Mouse (Mus musculus): ENCODE results near the gene Tor1aip1. TPM values are rescaled to one million over a fixed set of nuclear protein-coding genes. Genes with fewer than 3 reads are reported as not detected.

Gene Tor1aip1
- polyA plus RNA-seq, 1 experiment from 2014 or later: 23.4 TPM

- H3K27me3 ChIP-seq: no peaks in the 10 kb centered on the region
- H3K4me1 ChIP-seq (replicated peaks): no peaks in the 10 kb centered on the region
- no peak overlapping the region for H3K27ac ChIP-seq (replicated peaks)
- no peaks in the 10 kb centered on the region for H3K36me3 ChIP-seq (replicated peaks)
- no peaks in the 10 kb centered on the region for H3K9me3 ChIP-seq (replicated peaks)
- H3K4me2 ChIP-seq: no peak overlapping the region
- no peak for ATAC-seq (ENCODE audit: insufficient read depth)
- no peak overlapping the region for H3K9ac ChIP-seq
- WGBS (ENCODE audit: insufficient replicate concordance): 61% methylated on average over 2 of the region's 2 CpGs
- no peak overlapping the region for H3K4me3 ChIP-seq (replicated peaks)
Observed at GRCm38 (mm10) chr1:155994524-155994923, 41.8 kb downstream of the Tor1aip1 start.

- Histone ChIP-seq H3K9ac (no peak overlapping the region), H3K27me3 (no peaks in the 10 kb centered on the region), H3K4me3 (replicated peaks) (no peak overlapping the region), H3K4me1 (replicated peaks) (no peaks in the 10 kb centered on the region), H3K9me3 (replicated peaks) (no peaks in the 10 kb centered on the region), H3K4me2 (no peak overlapping the region), H3K27ac (replicated peaks) (no peak overlapping the region), H3K36me3 (replicated peaks) (no peaks in the 10 kb centered on the region)
- no peak for ATAC-seq (ENCODE audit: insufficient read depth)
- WGBS (ENCODE audit: insufficient replicate concordance): 66% methylated on average over 11 of the region's 11 CpGs
Observed at GRCm38 (mm10) chr1:155990391-155990790, 45.9 kb downstream of the Tor1aip1 start.

GRCm38 (mm10) chr1:155989387-155989786, 46.9 kb downstream of the Tor1aip1 start:
- H3K9ac ChIP-seq: no peak overlapping the region
- 42% methylated on average over 2 of the region's 2 CpGs for WGBS (ENCODE audit: insufficient replicate concordance)
- ATAC-seq (ENCODE audit: insufficient read depth): no peak

GRCm38 (mm10) chr1:155987625-155988024, 48.7 kb downstream of the Tor1aip1 start:
- Histone ChIP-seq H3K9ac (no peak overlapping the region), H3K4me2 (no peak overlapping the region), H3K9me3 (replicated peaks) (no peaks in the 10 kb centered on the region), H3K27me3 (no peaks in the 10 kb centered on the region), H3K27ac (replicated peaks) (no peak overlapping the region), H3K36me3 (replicated peaks) (no peaks in the 10 kb centered on the region), H3K4me1 (replicated peaks) (peaks cover 2% of the 10 kb centered on the region), H3K4me3 (replicated peaks) (no peak overlapping the region)
- 65% methylated on average over 2 of the region's 2 CpGs for WGBS (ENCODE audit: insufficient replicate concordance)
- ATAC-seq (ENCODE audit: insufficient read depth): no peak

More at GRCm38 (mm10) chr1:155989387-155989786, 46.9 kb downstream of the Tor1aip1 start:
- no peak overlapping the region for H3K4me3 ChIP-seq (replicated peaks)
- no peaks in the 10 kb centered on the region for H3K27me3 ChIP-seq
- no peak overlapping the region for H3K27ac ChIP-seq (replicated peaks)
- no peak overlapping the region for H3K4me2 ChIP-seq
- H3K4me1 ChIP-seq (replicated peaks): no peaks in the 10 kb centered on the region
- no peaks in the 10 kb centered on the region for H3K36me3 ChIP-seq (replicated peaks)
- H3K9me3 ChIP-seq (replicated peaks): no peaks in the 10 kb centered on the region

DNA sequence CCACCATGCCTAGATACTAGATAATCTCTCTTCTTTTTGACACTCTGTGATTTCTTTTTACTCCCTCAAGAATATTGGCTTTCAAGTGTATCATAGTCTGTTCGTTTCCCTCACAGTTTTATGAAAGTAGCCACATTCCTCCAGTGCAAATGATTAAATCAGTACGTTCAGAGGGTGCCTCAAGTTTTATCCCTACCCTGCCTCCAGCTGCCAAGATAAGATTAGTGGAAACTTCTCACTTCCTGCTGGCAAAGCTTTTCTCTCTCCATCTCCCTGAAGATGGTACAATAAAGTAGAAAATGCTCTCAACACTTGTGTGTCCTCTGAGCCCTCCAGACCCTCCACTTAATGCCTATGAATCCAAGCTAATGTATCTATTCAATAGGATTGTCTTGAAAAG, 61.3 kb downstream of the Tor1aip1 start:
- Histone ChIP-seq H3K4me3 (replicated peaks) (no peak overlapping the region), H3K9ac (no peak overlapping the region), H3K4me2 (peak overlapping the region; percentile 92), H3K9me3 (replicated peaks) (no peaks in the 10 kb centered on the region), H3K36me3 (replicated peaks) (no peaks in the 10 kb centered on the region), H3K4me1 (replicated peaks) (peaks cover 32% of the 10 kb centered on the region), H3K27me3 (no peaks in the 10 kb centered on the region), H3K27ac (replicated peaks) (no peak overlapping the region; the same call in 1 of the 2 replicates)
- no peak for ATAC-seq (ENCODE audit: insufficient read depth)
- 12% methylated on average over 2 of the region's 2 CpGs for WGBS (ENCODE audit: insufficient replicate concordance)

- 6% methylated on average over 19 of the region's 19 CpGs for WGBS (ENCODE audit: insufficient replicate concordance)
- Histone ChIP-seq H3K4me3 (replicated peaks) (peak overlapping the region; percentile 95), H3K4me1 (replicated peaks) (peaks cover 33% of the 10 kb centered on the region), H3K9me3 (replicated peaks) (no peaks in the 10 kb centered on the region), H3K9ac (peak overlapping the region; percentile 75), H3K4me2 (peak overlapping the region; percentile 92), H3K27ac (replicated peaks) (peak overlapping the region; percentile 98), H3K36me3 (replicated peaks) (no peaks in the 10 kb centered on the region), H3K27me3 (no peaks in the 10 kb centered on the region)
- 0 out of 2 replicates have a peak, but pooled peaks have one; percentile 6 for ATAC-seq (ENCODE audit: insufficient read depth)
Observed at GRCm38 (mm10) chr1:155973719-155974379, 62.4 kb downstream of the Tor1aip1 start.

DNA sequence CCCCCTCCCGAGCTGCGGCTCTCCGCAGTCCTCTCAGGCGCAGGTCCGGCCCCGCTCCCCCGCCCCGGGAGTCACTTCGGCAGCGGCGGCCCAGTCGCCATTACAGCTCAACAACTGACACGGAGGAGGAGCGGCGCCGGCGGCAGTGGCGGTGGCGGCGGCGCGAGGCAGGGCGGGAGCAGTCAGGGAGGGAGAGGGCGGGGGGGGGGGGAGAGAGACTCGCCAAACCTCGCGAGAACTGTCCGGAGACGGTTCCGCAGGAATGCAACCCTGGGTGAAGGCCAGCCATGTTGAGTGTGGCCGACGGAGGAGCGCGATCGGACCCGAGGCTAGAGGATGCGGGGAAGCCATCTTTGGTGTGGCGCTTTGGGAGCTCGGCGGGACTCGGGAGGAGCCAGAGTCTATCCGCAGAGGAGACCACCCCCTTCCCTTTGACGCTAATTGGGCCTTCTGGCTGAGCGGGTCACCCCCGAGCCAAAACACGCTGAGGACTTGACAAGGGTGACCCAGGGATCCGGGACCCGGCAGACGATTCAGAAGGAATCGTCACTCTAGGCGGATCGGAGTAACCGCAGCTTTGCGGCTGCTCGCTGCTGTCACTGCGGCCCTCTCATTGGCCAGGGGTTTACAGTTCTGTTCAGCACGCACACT, 63.1 kb downstream of the Tor1aip1 start, which contains the start of gene Cep350:
Gene Cep350, minus strand, starts transcription at position 188 of the 651 bp plus-strand sequence.
- H3K4me1 ChIP-seq (replicated peaks): peaks cover 37% of the 10 kb centered on the region
- no peaks in the 10 kb centered on the region for H3K9me3 ChIP-seq (replicated peaks)
- peak; percentile 96 for ATAC-seq (ENCODE audit: insufficient read depth)
- no peaks in the 10 kb centered on the region for H3K36me3 ChIP-seq (replicated peaks)
- peak within 1 kb of the TSS; percentile 92 for H3K4me2 ChIP-seq
- peak within 1 kb of the TSS; percentile 100 for H3K9ac ChIP-seq
- peak within 1 kb of the TSS; percentile 95 for H3K4me3 ChIP-seq (replicated peaks)
- under 1% methylated on average over 55 of the region's 57 CpGs for WGBS (ENCODE audit: insufficient replicate concordance)
- no peaks in the 10 kb centered on the region for H3K27me3 ChIP-seq
- peak within 1 kb of the TSS; percentile 98 for H3K27ac ChIP-seq (replicated peaks)

GRCm38 (mm10) chr1:155972146-155973067, 63.9 kb downstream of the Tor1aip1 start:
- WGBS (ENCODE audit: insufficient replicate concordance): under 1% methylated on average over 49 of the region's 51 CpGs
- peak overlapping the region; percentile 77 for H3K4me2 ChIP-seq

More at GRCm38 (mm10) chr1:155972146-155973067, 63.9 kb downstream of the Tor1aip1 start:
- Histone ChIP-seq H3K4me3 (replicated peaks) (peak overlapping the region; percentile 95), H3K9ac (peak overlapping the region; percentile 100), H3K27ac (replicated peaks) (peak overlapping the region; percentile 98), H3K36me3 (replicated peaks) (no peaks in the 10 kb centered on the region), H3K4me1 (replicated peaks) (peaks cover 37% of the 10 kb centered on the region), H3K27me3 (no peaks in the 10 kb centered on the region), H3K9me3 (replicated peaks) (no peaks in the 10 kb centered on the region)
- ATAC-seq (ENCODE audit: insufficient read depth): peak; percentile 68

Other genes starting within 250 kb of the Tor1aip1 start
- gene Qsox1, start 223.6 kb downstream of the Tor1aip1 start, polyA plus RNA-seq (2015; fragmentation: Nextera tagmentation; extraction: Ambion mirVana): 31.8 and 40.9 TPM in 2 replicates
- gene Cep350, start 63.2 kb downstream of the Tor1aip1 start, polyA plus RNA-seq (2015; fragmentation: Nextera tagmentation; extraction: Ambion mirVana): 5.9 and 6.0 TPM in 2 replicates
- gene Tor1aip2, start 1.1 kb downstream of the Tor1aip1 start, polyA plus RNA-seq (2015; fragmentation: Nextera tagmentation; extraction: Ambion mirVana): 51.2 and 52.7 TPM in 2 replicates
- 0.12 TPM in 1 of 2 replicates, not detected in the other for gene Fam163a, start 168.5 kb upstream of the Tor1aip1 start, polyA plus RNA-seq (2015; fragmentation: Nextera tagmentation; extraction: Ambion mirVana)

Data from liver, embryonic 15.5 days (tissue).